ENCODE assay signal across 15 mouse cellular contexts in the genomic region with DNA sequence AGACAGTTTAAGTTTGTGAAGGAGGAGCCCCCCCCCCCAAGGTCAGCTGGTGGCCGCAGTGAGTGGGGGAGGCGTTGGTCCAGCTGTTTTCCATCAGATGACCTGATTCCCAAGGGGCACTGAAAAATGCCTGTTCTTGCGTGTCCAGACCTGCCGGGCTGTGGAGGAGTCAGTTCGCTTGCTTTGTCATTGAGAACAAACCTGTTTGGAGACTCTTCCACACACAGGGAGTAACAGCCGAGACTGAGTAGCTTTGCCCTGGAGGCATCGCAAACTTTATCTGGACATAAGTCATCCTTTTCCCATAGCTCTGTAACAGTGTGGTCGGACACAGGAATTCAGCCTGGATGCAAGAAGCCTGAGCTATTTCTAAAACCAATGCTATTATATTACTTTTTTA. TPM values are rescaled to one million over a fixed set of nuclear protein-coding genes. Genes with fewer than 3 reads are reported as not detected.
DNase-seq lines count a peak whose midpoint lies in the region.
"Had no signal": no experiment of that assay in that cellular context is flagged by ENCODE, and none has a peak within 500 bp of the region (broad histone marks: within the 10 kb centered on the region; RNA-seq: fewer than 3 reads in every experiment).

No protein-coding gene starts in this region.

- peaks cover 29% of the 10 kb centered on the region for H3K27me3 ChIP-seq in heart, embryonic 10.5 days (ENCODE audit: insufficient read depth, poor library complexity, severe bottlenecking)
- peaks cover 40% of the 10 kb centered on the region for H3K27me3 ChIP-seq in limb, embryonic 10.5 days (ENCODE audit: low read depth, poor library complexity, severe bottlenecking)

- no peaks in the 10 kb centered on the region for H3K9me3 ChIP-seq in heart, embryonic 10.5 days
- H3K9me3 ChIP-seq in limb, embryonic 10.5 days (replicated peaks), result no peaks in the 10 kb centered on the region
- H3K9me3 ChIP-seq: forebrain, embryonic 12.5 days had no signal

- H3K4me3 ChIP-seq in heart, embryonic 10.5 days, result no peak overlapping the region
- no peak overlapping the region for H3K4me3 ChIP-seq in limb, embryonic 10.5 days
- H3K4me3 ChIP-seq: forebrain, embryonic 12.5 days had no signal

- DNase-seq in heart, embryonic 10.5 days (ENCODE audit: low spot score), result peak; percentile 61
- DNase-seq in heart, adult 9 months (ENCODE audit: low spot score in 2 of 2), result no peak
- DNase-seq in urinary bladder, postnatal 25 days (ENCODE audit: low spot score), result peak; percentile 48
- no peak for DNase-seq in urinary bladder, postnatal 10 days (ENCODE audit: low spot score)
- peak; percentile 65 for DNase-seq in limb, embryonic 10.5 days (ENCODE audit: low spot score)
- DNase-seq in lung, postnatal 10 days, result no peak
- DNase-seq in T-cell, adult 2 months (ENCODE audit: low spot score), result no peak
- no peak for DNase-seq in frontal cortex, postnatal 14 days (ENCODE audit: low spot score in 2 of 2)
- DNase-seq: adrenal gland, postnatal 36 days; cerebellum, adult 18-20 months; heart, postnatal 10 days; kidney, postnatal 25 days; right cerebral cortex, adult 18-20 months had no signal

- peaks cover 19% of the 10 kb centered on the region for H3K4me1 ChIP-seq in heart, embryonic 10.5 days
- peaks cover 29% of the 10 kb centered on the region for H3K4me1 ChIP-seq in limb, embryonic 10.5 days

- WGBS in heart, embryonic 10.5 days, result 54% methylated on average over 8 of the region's 8 CpGs
- WGBS in limb, embryonic 10.5 days, result 36% methylated on average over 8 of the region's 8 CpGs

- no peaks in the 10 kb centered on the region for H3K36me3 ChIP-seq in heart, embryonic 10.5 days
- no peaks in the 10 kb centered on the region for H3K36me3 ChIP-seq in limb, embryonic 10.5 days
- H3K36me3 ChIP-seq: forebrain, embryonic 12.5 days had no signal

- no peak overlapping the region for H3K27ac ChIP-seq in heart, embryonic 10.5 days
- no peak overlapping the region for H3K27ac ChIP-seq in limb, embryonic 10.5 days
- H3K27ac ChIP-seq: forebrain, embryonic 12.5 days; liver, embryonic 14.5 days had no signal

RNA-seq across cellular contexts. Expression of a gene that starts 4.5 kb away (rescaled TPM):
- polyA plus RNA-seq in heart, embryonic 10.5 days (2016; fragmentation: Nextera tagmentation; extraction: Ambion mirVana), result 0.14 TPM in 2 replicates
- polyA plus RNA-seq in limb, embryonic 10.5 days (2016; fragmentation: Nextera tagmentation; extraction: Ambion mirVana), result 0.09 and 0.10 TPM in 2 replicates

RNA-seq across cellular contexts. Expression of a gene that starts 21.7 kb away (rescaled TPM):
- polyA plus RNA-seq in heart, embryonic 10.5 days (2016; fragmentation: Nextera tagmentation; extraction: Ambion mirVana), result 41.8 and 43.4 TPM in 2 replicates
- polyA plus RNA-seq in limb, embryonic 10.5 days (2016; fragmentation: Nextera tagmentation; extraction: Ambion mirVana), result 36.4 and 58.3 TPM in 2 replicates

RNA-seq across cellular contexts. Expression of a gene that starts 29.1 kb away (rescaled TPM):
- 0.74 and 0.84 TPM in 2 replicates for polyA plus RNA-seq in heart, embryonic 10.5 days (2016; fragmentation: Nextera tagmentation; extraction: Ambion mirVana)
- 0.58 and 0.80 TPM in 2 replicates for polyA plus RNA-seq in limb, embryonic 10.5 days (2016; fragmentation: Nextera tagmentation; extraction: Ambion mirVana)

RNA-seq across cellular contexts. Expression of a gene that starts 33.9 kb away (rescaled TPM):
- 7.1 and 8.5 TPM in 2 replicates for polyA plus RNA-seq in heart, embryonic 10.5 days (2016; fragmentation: Nextera tagmentation; extraction: Ambion mirVana)
- 9.1 and 9.6 TPM in 2 replicates for polyA plus RNA-seq in limb, embryonic 10.5 days (2016; fragmentation: Nextera tagmentation; extraction: Ambion mirVana)

RNA-seq across cellular contexts. Expression of a gene that starts 39.2 kb away (rescaled TPM):
- 0.10 and 0.26 TPM in 2 replicates for polyA plus RNA-seq in heart, embryonic 10.5 days (2016; fragmentation: Nextera tagmentation; extraction: Ambion mirVana)
- polyA plus RNA-seq in limb, embryonic 10.5 days (2016; fragmentation: Nextera tagmentation; extraction: Ambion mirVana), result 0.08 and 0.14 TPM in 2 replicates
- polyA plus RNA-seq: forebrain, embryonic 12.5 days had no signal

Comparison
In these comparisons a context has a peak if more than half of its experiments do, and no peak if none do; other contexts are left out.
1. DNase-seq: peak in heart, embryonic 10.5 days (single experiment), urinary bladder, postnatal 25 days (single experiment) and limb, embryonic 10.5 days (single experiment); none in heart, adult 9 months (0 of 2), urinary bladder, postnatal 10 days (single experiment), lung, postnatal 10 days (single experiment), T-cell, adult 2 months (single experiment) and frontal cortex, postnatal 14 days (0 of 2).